In genomic region chr2:179443226-179443815, GRCm38 (mm10) we compare ENCODE assay signal across 8 mouse cellular contexts. TPM values are rescaled to one million over a fixed set of nuclear protein-coding genes. Genes with fewer than 3 reads are reported as not detected.
DNase-seq lines count a peak whose midpoint lies in the region; ATAC-seq lines count a peak whose summit lies in the region.
"Had no signal": no experiment of that assay in that cellular context is flagged by ENCODE, and none has a peak within 500 bp of the region (broad histone marks: within the 10 kb centered on the region; RNA-seq: fewer than 3 reads in every experiment).

No protein-coding gene starts in this region.

- no peaks in the 10 kb centered on the region for H3K36me3 ChIP-seq in limb, embryonic 12.5 days
- H3K36me3 ChIP-seq in midbrain, embryonic 15.5 days (replicated peaks) = no peaks in the 10 kb centered on the region

- peak overlapping the region; percentile 96 for H3K4me2 ChIP-seq in limb, embryonic 12.5 days
- H3K4me2 ChIP-seq in midbrain, embryonic 15.5 days = peak overlapping the region; percentile 80

- DNase-seq in adrenal gland, adult 2 months = peak; percentile 63
- DNase-seq in cerebellum, postnatal 36 days = peak; percentile 29 to 36
- peak; percentile 32 to 59 for DNase-seq in gastrocnemius, postnatal 4 days (ENCODE audit: low spot score in 2 of 2)
- DNase-seq in kidney, adult 11 months = peak; percentile 32
- peak; percentile 16 for DNase-seq in testis, postnatal 14 days (ENCODE audit: low spot score)

- peak overlapping the region; percentile 70 for H3K9ac ChIP-seq in limb, embryonic 12.5 days (replicated peaks)
- H3K9ac ChIP-seq in midbrain, embryonic 15.5 days = peak overlapping the region; percentile 66

- peak overlapping the region; percentile 71 for H3K4me3 ChIP-seq in limb, embryonic 12.5 days (replicated peaks)
- H3K4me3 ChIP-seq in midbrain, embryonic 15.5 days = peak overlapping the region; percentile 68

- whole genome bisulfite sequencing in limb, embryonic 12.5 days = under 1% methylated on average over 48 of the region's 51 CpGs
- under 1% methylated on average over 51 of the region's 51 CpGs for WGBS in midbrain, embryonic 15.5 days

- no peak for ATAC-seq in limb, embryonic 12.5 days (ENCODE audit: insufficient number of reproducible peaks, insufficient read depth, low FRiP score, low TSS enrichment, low read depth)
- ATAC-seq in midbrain, embryonic 15.5 days (replicated peaks) = peak; percentile 29; the same call in 1 of the 2 replicates

- H3K27me3 ChIP-seq in limb, embryonic 12.5 days = peaks cover 57% of the 10 kb centered on the region
- H3K27me3 ChIP-seq in midbrain, embryonic 15.5 days (replicated peaks) = peaks cover 12% of the 10 kb centered on the region; the same call in 1 of the 2 replicates

- no peak overlapping the region for H3K27ac ChIP-seq in limb, embryonic 12.5 days
- H3K27ac ChIP-seq in midbrain, embryonic 15.5 days = peak overlapping the region; percentile 87

- no peaks in the 10 kb centered on the region for H3K9me3 ChIP-seq in limb, embryonic 12.5 days
- H3K9me3 ChIP-seq in midbrain, embryonic 15.5 days = no peaks in the 10 kb centered on the region

- H3K4me1 ChIP-seq in limb, embryonic 12.5 days (replicated peaks) = peaks cover 23% of the 10 kb centered on the region
- H3K4me1 ChIP-seq in midbrain, embryonic 15.5 days = peaks cover 30% of the 10 kb centered on the region

RNA-seq across cellular contexts. Expression of gene Cdh4, which starts 1.1 kb away (rescaled TPM):
- 1 to 10 TPM; 3.3 to 5.0 TPM for total RNA-seq in adrenal gland, adult 2 months (2021)
- 2.7 and 2.8 TPM in 2 replicates for polyA plus RNA-seq in adrenal gland, adult 2 months (2012; rRNA removed)
- 1 to 10 TPM; 4.5 to 7.7 TPM for total RNA-seq in gastrocnemius, postnatal 4 days (2021)
- polyA plus RNA-seq in limb, embryonic 12.5 days (2016; fragmentation: Nextera tagmentation; extraction: Ambion mirVana) = 9.3 and 10.5 TPM in 2 replicates
- 58.8 and 63.9 TPM in 2 replicates for polyA plus RNA-seq in midbrain, embryonic 15.5 days (2015; fragmentation: Nextera tagmentation; extraction: Ambion mirVana)
- total RNA-seq: common myeloid progenitor, adult 5-6 weeks had no signal
